Mouse (Mus musculus) ovary, postnatal 14 days (tissue): ENCODE measurements around the gene Scamp4.

ENCODE experiments used
- DNase-seq: peaks from one replicate; pipeline ENCODE4 v3.0.0; 2022; ENCODE audit warnings: low spot score

Scamp4 gene

GRCm38 (mm10) chr10:80654866-80655265 is 52.2 kb downstream of the Scamp4 start:
- DNase-seq: no peak

GRCm38 (mm10) chr10:80655406-80656129 is 52.9 kb downstream of the Scamp4 start:
- DNase-seq: no peak

DNA sequence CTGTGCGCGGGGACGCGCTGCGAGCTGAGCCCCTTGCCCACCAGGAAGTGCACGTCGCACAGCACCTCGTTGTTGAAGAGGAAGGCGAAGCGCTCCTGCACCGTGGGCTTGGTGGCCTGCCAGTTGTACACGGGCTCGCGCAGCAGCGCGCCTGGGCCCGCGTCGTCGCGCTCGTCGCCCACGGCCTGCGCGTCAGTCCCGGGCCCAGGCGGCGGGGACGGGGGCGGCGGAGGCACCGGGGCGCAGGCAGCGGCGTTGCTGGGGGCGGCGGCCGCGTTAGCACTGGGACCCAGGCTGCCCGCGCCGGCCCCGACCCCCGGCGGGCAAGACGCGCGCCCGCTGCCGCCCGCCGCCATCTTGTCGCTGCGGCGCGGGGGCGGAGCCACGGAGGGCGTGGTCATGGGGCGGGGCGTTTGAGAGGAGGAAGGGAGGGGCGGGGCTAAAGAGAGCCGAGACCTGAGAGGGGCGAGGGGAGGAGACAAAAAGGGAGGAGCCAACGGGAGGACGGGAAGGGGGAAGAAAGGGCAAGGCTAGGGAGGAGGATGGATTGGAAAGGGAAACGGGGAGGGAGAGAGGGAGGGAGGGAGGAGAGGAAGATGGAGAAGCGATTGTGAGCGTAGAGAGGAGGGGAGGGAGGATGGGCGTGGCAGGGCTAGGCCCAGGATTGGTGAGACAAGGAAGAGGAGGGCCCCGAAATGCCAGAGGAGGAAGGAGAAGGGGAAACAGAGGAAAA is 53.6 kb downstream of the Scamp4 start:
- peak; percentile 98 for DNase-seq

DNA sequence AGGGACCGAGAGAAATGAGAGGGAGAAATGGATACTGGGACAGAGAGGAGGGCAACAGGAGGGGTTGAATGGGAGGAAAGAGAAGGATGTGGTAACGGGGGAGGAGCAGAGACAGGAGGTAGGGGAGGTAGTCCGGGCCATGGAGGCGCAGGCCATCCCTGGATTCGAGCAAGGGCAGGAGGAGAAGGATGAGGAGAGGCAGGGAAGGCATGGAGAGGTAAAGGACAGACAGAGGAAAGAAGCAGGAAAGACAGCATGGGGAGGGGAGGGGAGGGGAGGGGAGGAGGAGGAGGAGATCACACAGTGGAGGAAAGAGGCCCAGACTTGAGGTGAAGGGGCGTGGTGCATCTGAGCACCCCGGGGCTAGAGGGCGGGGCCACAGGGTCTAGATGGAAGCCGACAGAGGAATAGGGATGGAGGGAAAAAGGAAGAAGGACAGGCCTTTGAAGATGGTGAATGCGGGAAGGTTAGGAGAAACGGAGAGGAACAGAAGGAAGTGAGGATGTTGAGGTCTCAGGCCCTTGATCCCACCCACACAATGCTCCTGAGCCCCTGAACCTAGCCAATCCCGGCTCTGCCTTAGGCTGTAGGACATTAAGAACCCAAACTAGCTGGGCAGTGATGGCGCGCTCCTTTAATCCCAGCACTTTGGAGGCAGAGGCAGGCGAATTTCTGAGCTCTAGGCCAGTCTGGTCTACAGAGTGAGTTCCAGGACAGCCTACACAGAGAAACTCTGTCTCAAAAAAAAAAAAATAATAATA is 54.4 kb downstream of the Scamp4 start, which contains the start of gene Btbd2:
Btbd2 (minus strand) TSS at position 209 of the 761 bp plus-strand sequence.
- DNase-seq: no peak

DNA sequence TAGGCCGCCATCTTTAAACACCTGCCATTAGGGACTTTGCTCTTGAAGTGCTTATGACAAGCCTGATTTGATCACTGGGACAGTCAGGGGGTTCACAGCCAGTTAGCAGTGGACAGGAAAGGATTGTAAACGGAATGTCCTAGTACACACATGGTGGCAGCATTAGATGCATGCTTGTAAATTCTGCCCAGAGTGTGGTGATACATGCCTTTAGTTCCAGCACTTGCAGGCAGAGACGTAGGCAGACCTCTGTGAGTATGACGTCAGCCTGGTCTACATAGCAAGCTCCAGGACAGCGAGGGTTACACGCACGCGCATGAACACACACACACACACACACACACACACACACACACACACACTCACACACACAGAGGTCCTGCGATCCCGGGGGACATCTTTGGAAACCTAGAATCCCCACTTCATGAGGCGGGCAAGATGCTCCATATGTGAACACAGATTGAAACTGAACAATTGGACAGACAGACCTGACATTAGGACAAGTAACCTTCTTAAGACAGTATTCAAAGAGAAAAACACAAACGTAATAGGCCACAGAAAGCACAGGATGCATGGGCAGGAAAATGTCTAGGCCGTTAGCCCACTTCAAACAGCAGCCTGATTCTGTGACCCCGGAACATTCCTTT is 55.6 kb downstream of the Scamp4 start:
- no peak for DNase-seq

DNA sequence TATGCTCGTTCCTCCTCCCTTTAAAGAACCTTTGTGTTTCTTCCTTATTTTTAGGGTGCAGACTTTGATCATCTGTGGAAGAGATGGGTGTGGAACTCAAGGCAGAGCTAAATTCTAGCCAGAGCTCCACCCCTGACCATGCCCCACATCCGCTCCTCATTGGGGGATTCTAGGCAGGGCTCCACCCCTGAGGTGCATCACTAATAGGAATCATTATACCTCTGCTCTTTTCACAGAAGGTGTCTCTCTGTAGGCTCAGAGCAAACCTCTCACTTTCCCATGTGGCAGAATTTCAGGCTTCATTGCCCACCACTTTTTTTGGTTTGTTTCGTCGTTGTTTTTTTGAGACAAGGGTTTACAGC is 56.1 kb downstream of the Scamp4 start:
- no peak for DNase-seq

DNA sequence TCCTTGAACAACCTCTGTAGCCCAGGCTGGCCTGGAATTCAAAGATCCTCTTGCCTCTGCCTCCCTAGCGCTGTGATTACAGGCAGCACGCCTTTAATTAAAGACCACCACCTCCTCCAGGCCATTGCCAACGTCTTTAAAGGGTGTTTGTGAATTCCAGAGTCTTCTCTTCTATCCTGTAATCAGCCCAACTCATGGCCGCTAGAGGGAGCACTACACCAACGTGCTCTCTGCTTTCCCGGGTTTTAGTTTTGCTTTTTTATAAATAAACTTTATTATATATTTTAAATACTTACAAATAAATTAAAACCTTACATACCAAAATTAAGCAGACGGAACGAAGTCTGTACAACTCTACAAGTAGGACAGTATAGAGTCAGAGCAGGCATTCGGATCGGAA is 56.5 kb downstream of the Scamp4 start:
- peak; percentile 71 for DNase-seq

DNA sequence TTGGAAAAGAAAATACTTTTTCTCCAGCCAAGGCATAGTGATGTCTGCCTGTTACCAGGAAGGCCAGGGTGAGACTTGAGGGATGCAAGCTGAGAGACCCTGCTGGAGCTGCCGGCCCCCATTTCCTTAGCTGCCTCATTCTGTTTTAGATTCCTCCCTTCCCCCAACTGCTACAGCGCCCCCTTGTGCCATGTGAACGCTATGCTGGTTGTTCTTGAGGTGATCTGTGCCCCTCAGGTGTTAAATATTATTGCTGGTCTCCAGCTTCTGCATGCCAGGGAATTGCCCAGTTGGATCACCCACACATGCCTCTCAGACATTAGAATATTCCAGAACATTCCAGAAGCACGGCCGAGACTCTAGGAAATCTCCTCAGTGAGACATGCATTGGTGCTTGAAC is 58.5 kb downstream of the Scamp4 start:
- DNase-seq: no peak

- DNase-seq: no peak
These were observed 61.0 kb downstream of the Scamp4 start for GRCm38 (mm10) chr10:80663485-80664196.

- peak; percentile 83 for DNase-seq
These were observed 61.7 kb downstream of the Scamp4 start for GRCm38 (mm10) chr10:80664197-80665015.

DNA sequence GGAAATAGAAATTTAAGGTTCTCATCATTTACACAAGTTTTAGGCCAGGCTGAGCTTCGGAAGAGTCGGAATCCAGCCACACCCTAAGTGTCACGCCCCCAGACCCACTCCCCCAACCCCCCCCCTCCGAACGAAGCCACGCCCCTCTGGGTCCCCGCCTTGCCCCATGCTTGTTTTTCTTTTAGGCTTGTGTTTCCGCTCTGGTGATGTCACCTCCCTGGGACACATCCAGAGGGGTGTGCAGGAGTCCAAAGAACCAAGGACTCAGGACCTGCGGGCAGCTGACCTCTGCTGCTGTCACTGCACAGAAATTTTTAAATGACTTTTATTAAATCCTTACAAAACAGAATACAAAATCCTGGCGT is 62.3 kb downstream of the Scamp4 start:
- peak; percentile 54 for DNase-seq
